Mouse (Mus musculus): ENCODE results near the gene Wfdc15b. TPM values are rescaled to one million over a fixed set of nuclear protein-coding genes. Genes with fewer than 3 reads are reported as not detected.

Wfdc15b gene
- total RNA-seq, 2 experiments from 2014 or later: not detected

- DNase-seq (ENCODE audit: extremely low spot score in 1 of 2, low spot score in 1 of 2): no peak
Observed at GRCm38 (mm10) chr2:164180770-164181169, 40.7 kb downstream of the Wfdc15b start.

DNA sequence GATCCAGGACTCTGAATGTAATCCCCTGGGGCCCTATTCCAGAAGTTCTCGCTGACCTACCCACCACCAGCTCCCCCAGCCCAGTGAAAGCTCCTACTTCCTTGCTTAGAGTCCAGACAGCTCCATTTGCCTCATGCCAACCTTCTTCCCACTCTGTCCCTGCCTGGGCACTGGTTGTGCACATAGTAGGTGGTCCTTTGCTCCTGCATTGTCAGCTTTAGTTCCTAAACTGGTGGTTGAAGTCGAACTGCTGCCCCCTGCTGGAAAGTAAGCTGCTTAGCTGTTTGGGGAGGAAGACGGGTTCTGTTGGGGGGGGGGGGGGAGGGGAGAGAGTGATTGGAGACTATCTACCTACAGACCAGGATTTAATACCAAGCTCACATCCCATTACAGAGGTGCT, 41.3 kb downstream of the Wfdc15b start:
- DNase-seq (ENCODE audit: extremely low spot score in 1 of 2, low spot score in 1 of 2): peak in 1 of 2 experiments; percentile 56

GRCm38 (mm10) chr2:164177831-164178230, 43.6 kb downstream of the Wfdc15b start:
- DNase-seq (ENCODE audit: extremely low spot score in 1 of 2, low spot score in 1 of 2): no peak

- no peak for DNase-seq (ENCODE audit: extremely low spot score in 1 of 2, low spot score in 1 of 2)
Observed at GRCm38 (mm10) chr2:164175850-164176249, 45.6 kb downstream of the Wfdc15b start.

- peak; percentile 36 for DNase-seq (ENCODE audit: extremely low spot score in 1 of 2, low spot score in 1 of 2)
Observed at GRCm38 (mm10) chr2:164174649-164175395, 46.6 kb downstream of the Wfdc15b start.

- DNase-seq (ENCODE audit: extremely low spot score in 1 of 2, low spot score in 1 of 2): no peak
Observed at GRCm38 (mm10) chr2:164173394-164173793, 48.1 kb downstream of the Wfdc15b start.

GRCm38 (mm10) chr2:164170902-164171301, 50.6 kb downstream of the Wfdc15b start, which contains the start of gene Kcns1:
TSS of gene Kcns1 (minus strand) at chr2:164171113.
- no peak for DNase-seq (ENCODE audit: extremely low spot score in 1 of 2, low spot score in 1 of 2)

DNA sequence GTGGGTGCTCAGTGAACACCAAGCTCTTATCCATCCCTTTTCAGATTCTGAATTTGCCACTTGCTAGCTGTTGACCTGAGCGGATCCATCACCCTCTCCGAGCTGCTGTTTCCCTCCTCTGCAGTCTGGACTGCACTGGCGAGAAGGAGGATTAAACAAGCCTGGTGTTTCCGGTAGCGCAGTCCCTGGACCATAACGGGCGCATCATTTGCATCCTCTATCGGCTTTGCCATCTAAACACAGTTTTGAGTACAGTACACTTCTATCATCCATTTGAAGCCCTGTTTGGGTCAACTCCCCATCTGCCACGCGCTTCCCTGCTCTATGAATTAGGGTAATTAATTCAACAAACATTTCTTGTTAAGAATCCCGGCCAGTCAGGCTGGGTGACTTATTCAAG, 51.1 kb downstream of the Wfdc15b start:
- DNase-seq (ENCODE audit: extremely low spot score in 1 of 2, low spot score in 1 of 2): no peak

DNA sequence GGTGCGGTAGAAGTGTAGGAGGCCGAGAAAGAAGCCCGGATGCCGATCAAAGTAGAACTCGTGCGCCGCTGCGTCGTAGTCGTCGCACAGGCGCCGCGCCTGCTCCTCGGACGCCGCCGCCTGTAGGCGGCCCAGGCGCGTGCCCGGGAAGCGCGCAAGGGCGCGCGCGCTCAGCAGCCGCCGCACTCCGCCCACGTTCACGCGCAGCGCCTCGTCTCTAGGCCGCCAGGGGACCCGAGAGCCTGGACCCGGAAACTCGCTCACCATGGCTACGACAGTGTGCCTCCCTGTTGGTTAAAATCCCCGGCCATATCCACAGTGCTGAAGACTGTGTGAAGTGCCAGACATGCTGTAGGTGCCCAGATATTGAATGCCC, 52.9 kb downstream of the Wfdc15b start:
- DNase-seq (ENCODE audit: extremely low spot score in 1 of 2, low spot score in 1 of 2): no peak

GRCm38 (mm10) chr2:164167752-164168570, 53.5 kb downstream of the Wfdc15b start:
- DNase-seq (ENCODE audit: extremely low spot score in 1 of 2, low spot score in 1 of 2): peak in 1 of 2 experiments; percentile 29

DNA sequence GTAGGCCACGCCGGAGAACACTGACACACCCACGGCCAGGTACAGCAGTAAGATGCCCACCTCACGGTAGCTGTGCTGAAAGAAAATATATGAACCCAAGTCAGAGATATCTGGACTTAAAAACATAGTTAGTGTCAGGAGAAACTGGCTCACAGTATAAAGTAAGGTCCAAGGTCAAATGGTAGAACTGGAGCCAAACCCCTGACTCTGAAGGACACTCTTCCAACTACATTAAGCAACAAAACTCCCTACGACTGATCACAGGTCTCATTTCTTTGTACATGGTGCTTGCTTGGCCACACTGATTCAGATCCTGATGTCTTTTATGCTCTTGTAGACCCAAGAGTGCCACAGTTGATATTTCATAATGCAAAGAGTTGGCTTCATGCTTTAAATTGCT, 56.5 kb downstream of the Wfdc15b start:
- DNase-seq (ENCODE audit: extremely low spot score in 1 of 2, low spot score in 1 of 2): no peak

Other genes with a start within 250 kb of the Wfdc15b start
- gene Ywhab, start 226.7 kb downstream of the Wfdc15b start, total RNA-seq (2021): 100 to 1,000 TPM; 506 to 588 TPM
- 1 to 10 TPM in 1 of 2 experiments, under 1 TPM in 1; 0.32 to 1.3 TPM for gene Pabpc1l, start 196.2 kb downstream of the Wfdc15b start, total RNA-seq (2021)
- gene Stk4, start 151.3 kb downstream of the Wfdc15b start, total RNA-seq (2021): 10 to 100 TPM; 47.8 to 48.6 TPM
- gene Tomm34, start 150.5 kb downstream of the Wfdc15b start, total RNA-seq (2021): 10 to 100 TPM; 86.8 to 95.2 TPM
- 1 to 10 TPM; 4.4 to 5.0 TPM for gene Kcns1, start 50.5 kb downstream of the Wfdc15b start, total RNA-seq (2021)
- not detected for gene Wfdc5, start 38.9 kb downstream of the Wfdc15b start, total RNA-seq (2021)
- not detected for gene Wfdc12, start 31.1 kb downstream of the Wfdc15b start, total RNA-seq (2021)
- not detected for gene Wfdc15a, start 21.5 kb downstream of the Wfdc15b start, total RNA-seq (2021)
- not detected for gene Svs2, start 16.8 kb upstream of the Wfdc15b start, total RNA-seq (2021)
- not detected for gene Svs3b, start 35.0 kb upstream of the Wfdc15b start, total RNA-seq (2021)
- gene Svs4, start 56.8 kb upstream of the Wfdc15b start, total RNA-seq (2021): not detected
- gene Svs3a, start 67.6 kb upstream of the Wfdc15b start, total RNA-seq (2021): not detected
- not detected for gene Svs6, start 95.1 kb upstream of the Wfdc15b start, total RNA-seq (2021)
- gene Svs5, start 111.1 kb upstream of the Wfdc15b start, total RNA-seq (2021): not detected
- gene Slpi, start 167.4 kb upstream of the Wfdc15b start, total RNA-seq (2021): under 1 TPM; 0.59 to 0.68 TPM
- gene Rbpjl, start 181.5 kb upstream of the Wfdc15b start, total RNA-seq (2021): under 1 TPM; 0.34 to 0.45 TPM
- 10 to 100 TPM; 13.0 to 17.5 TPM for gene Matn4, start 183.5 kb upstream of the Wfdc15b start, total RNA-seq (2021)
- gene Sdc4, start 222.2 kb upstream of the Wfdc15b start, total RNA-seq (2021): 100 to 1,000 TPM; 101 to 146 TPM
- 10 to 100 TPM; 41.0 to 45.2 TPM for gene Sys1, start 235.3 kb upstream of the Wfdc15b start, total RNA-seq (2021)
- 10 to 100 TPM in 1 of 2 experiments, 1 to 10 TPM in 1; 3.9 to 11.3 TPM for gene Gm20458, start 239.3 kb upstream of the Wfdc15b start, total RNA-seq (2021)